Mouse (Mus musculus) G1E (cell line): ENCODE measurements at regions not wholly inside any gene's neighbourhood (a gene's known extent, or its start where the extent isn't known, plus 50 kb on each side); places are given as distances from the start of the nearest gene placed in this dataset.
"Not testable (repeated sequence)": the region's sequence is repeated elsewhere in the genome, so short reads cannot be mapped to it uniquely, and the experiment has no call there.

Experiments
- GATA1 ChIP-seq: IDR thresholded peaks from 2 replicates; pipeline ENCODE4 v1.6.1; 2012; ENCODE audit warnings: borderline replicate concordance, low read length, inconsistent platforms, mixed read lengths
- TAL1 ChIP-seq: conservative IDR thresholded peaks from 2 replicates; pipeline ENCODE4 v1.6.1; 2012; ENCODE audit warnings: low read depth, low read length, inconsistent platforms, mixed read lengths

DNA sequence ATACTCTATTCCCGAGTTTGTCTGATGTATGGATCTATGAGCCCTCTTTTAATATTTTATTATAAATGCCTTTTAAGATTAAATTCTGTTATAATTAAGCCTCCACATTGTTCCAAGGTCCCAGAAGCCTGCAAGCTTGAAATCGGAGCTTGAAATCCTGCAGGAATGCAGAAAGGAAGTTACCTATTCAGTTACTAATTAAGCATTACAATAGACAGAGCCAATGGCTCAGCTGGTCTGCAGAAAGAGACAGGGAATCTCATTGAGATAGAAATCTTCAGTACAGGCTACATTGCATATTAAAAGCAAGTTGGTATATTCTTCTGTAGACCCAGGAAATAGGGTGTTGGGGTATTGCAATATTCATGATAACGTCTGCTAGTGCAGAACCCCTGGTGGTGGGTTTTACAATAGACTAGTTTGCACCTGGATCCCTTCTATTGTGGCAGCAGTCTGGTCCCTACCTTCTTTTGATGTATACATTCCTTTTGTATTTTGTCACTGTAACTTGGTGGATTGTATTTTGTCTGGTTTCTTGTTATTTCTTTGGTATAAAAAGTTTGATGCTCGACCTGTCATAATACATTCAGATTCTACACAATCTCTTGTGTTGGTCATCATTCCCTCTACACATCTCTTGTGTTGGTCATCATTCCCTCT lies 146.5 kb upstream of the Asap2 start:
- TF ChIP-seq TAL1, GATA1: not testable (repeated sequence)
